Mouse (Mus musculus) gonadal fat pad, adult 2 months (tissue): ENCODE data around the gene Spin1. TPM values are rescaled to one million over a fixed set of nuclear protein-coding genes. Genes with fewer than 3 reads are reported as not detected.

Experiments
- polyA plus RNA-seq: library from polyadenylated mRNA; depleted of rRNA; stranded (reverse); fragments of >200 nt; gene quantifications from 2 replicates; pipeline ENCODE4 v1.2.3, GENCODE M21; 2012; rRNA removed

Gene Spin1
- polyA plus RNA-seq, 1 experiment = 26.5 TPM

Other genes with a start within 250 kb of the Spin1 start
- gene Nxnl2, start 70.1 kb downstream of the Spin1 start, polyA plus RNA-seq = 4.6 and 4.8 TPM in 2 replicates